Mouse (Mus musculus) neural tube, embryonic 14.5 days (tissue): ENCODE results near the gene Ccl1. TPM values are rescaled to one million over a fixed set of nuclear protein-coding genes. Genes with fewer than 3 reads are reported as not detected.
A peak's percentile ranks its signal among the peaks of the same experiment; 100 is the strongest.

Experiments used
- ATAC-seq: fragments of 200-750 bp; cut with Nextera tagmentation; 2 replicates; pipeline ENCODE4 v1.8.0; 2017; ENCODE audit warnings: low read depth, mild to moderate bottlenecking, moderate TSS enrichment, moderate library complexity
- H3K27ac ChIP-seq: fragments of 300-500 bp; sonication (generic); 2 replicates; pipeline ENCODE4 v1.5.1; 2014; ENCODE audit warnings: low read depth, mild to moderate bottlenecking, control low read depth, low read length, moderate library complexity, mixed read lengths
- H3K27me3 ChIP-seq: fragments of 300-500 bp; sonication (generic); 2 replicates; pipeline ENCODE4 v1.6.1; 2014; ENCODE audit warnings: low read length; ENCODE audit not compliant: control insufficient read depth, insufficient read depth
- H3K36me3 ChIP-seq: fragments of 300-500 bp; sonication (generic); 2 replicates; pipeline ENCODE4 v1.6.1; 2014; ENCODE audit warnings: low read length, mixed read lengths; ENCODE audit not compliant: control insufficient read depth, insufficient read depth
- H3K4me1 ChIP-seq: fragments of 300-500 bp; sonication (generic); 2 replicates; pipeline ENCODE4 v1.6.1; 2014; ENCODE audit warnings: low read length; ENCODE audit not compliant: control insufficient read depth, insufficient read depth
- H3K4me2 ChIP-seq: fragments of 300-500 bp; sonication (generic); 2 replicates; pipeline ENCODE4 v1.6.1; 2014; ENCODE audit warnings: mild to moderate bottlenecking, low read depth, low read length, control low read depth
- H3K4me3 ChIP-seq: fragments of 300-500 bp; sonication (generic); 2 replicates; pipeline ENCODE4 v1.5.1; 2014; ENCODE audit warnings: low read depth, low read length, control low read depth, mixed read lengths
- H3K9ac ChIP-seq: fragments of 300-500 bp; sonication (generic); replicated peaks from 2 replicates; pipeline ENCODE4 v1.6.1; 2014; ENCODE audit warnings: low read depth, mild to moderate bottlenecking, control low read depth, low read length, mixed read lengths
- H3K9me3 ChIP-seq: fragments of 300-500 bp; sonication (generic); 2 replicates; pipeline ENCODE4 v1.6.1; 2016; ENCODE audit warnings: low read length; ENCODE audit not compliant: control insufficient read depth
- WGBS: fragments of 180-500 bp; shearing (Covaris S2); extraction: QIAGEN DNeasy Blood & Tissue Kit; methylation state at CpG from one replicate; pipeline ENCODE4 v1.1.7; 2014; 5-methylcytosine and 5-hydroxymethylcytosine counted together
- polyA plus RNA-seq: library from polyadenylated mRNA; unstranded; fragments of >200 nt; fragmentation: Nextera tagmentation; extraction: Ambion mirVana; gene quantifications from 2 replicates; pipeline ENCODE4 v1.2.1, GENCODE M21; 2014

Gene Ccl1
- polyA plus RNA-seq, 1 experiment from 2014 or later = 1.6 TPM

DNA sequence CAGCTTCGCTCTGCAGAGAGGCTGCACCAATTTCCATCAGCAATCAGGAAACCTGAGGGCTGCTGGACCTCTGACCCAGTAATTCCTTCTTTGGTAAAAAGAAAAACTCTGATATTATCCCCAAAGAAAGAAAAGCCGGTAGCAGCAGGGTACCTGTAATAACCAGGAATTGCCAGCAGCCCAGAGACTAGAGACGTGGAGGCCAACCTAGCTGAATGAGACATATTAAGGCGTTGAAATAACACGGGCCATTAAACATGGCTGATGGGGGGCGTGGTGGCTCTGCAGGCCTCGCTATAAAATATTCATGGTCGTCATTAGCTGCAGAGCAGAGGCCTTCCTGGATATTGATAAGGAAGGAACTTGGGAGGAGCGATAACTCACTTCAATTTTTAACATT, 78.5 kb downstream of the Ccl1 start:
- H3K4me2 ChIP-seq = no peak overlapping the region
- no peak overlapping the region for H3K27ac ChIP-seq
- no peak overlapping the region for H3K9ac ChIP-seq
- H3K36me3 ChIP-seq = no peaks in the 10 kb centered on the region
- WGBS = 20% methylated on average over 9 of the region's 9 CpGs
- no peak overlapping the region for H3K4me3 ChIP-seq
- H3K27me3 ChIP-seq = no peaks in the 10 kb centered on the region
- ATAC-seq = 0 out of 2 replicates have a peak, but pooled peaks have one; percentile 31
- peaks cover 14% of the 10 kb centered on the region; the same call in 1 of the 2 replicates for H3K4me1 ChIP-seq
- no peaks in the 10 kb centered on the region for H3K9me3 ChIP-seq

GRCm38 (mm10) chr11:82225936-82226335, 79.6 kb downstream of the Ccl1 start:
- Histone ChIP-seq H3K4me3 (no peak overlapping the region), H3K36me3 (no peaks in the 10 kb centered on the region), H3K27me3 (no peaks in the 10 kb centered on the region), H3K9ac (no peak overlapping the region), H3K9me3 (no peaks in the 10 kb centered on the region), H3K27ac (no peak overlapping the region), H3K4me1 (peaks cover 14% of the 10 kb centered on the region; the same call in 1 of the 2 replicates), H3K4me2 (no peak overlapping the region)
- 37% methylated on average over 8 of the region's 8 CpGs for WGBS
- no peak for ATAC-seq

DNA sequence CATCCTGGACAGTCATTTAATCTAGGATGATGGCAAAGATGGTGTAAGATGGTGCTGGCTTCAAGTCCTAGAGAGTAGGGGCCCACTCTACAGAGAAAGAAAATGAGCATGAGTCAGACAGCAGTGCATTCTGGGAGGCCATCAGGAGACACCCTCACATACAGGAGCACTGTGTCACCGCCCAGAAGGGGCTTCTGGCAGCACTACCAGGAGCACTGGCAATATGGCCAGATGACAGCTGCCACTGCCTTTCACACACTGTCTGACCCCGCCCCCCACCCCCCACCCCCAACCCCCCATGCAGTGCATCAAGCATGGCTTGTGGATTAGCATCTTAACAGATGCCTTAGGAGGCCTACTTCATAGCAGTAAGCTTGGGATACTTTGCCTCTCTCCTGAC, 89.0 kb downstream of the Ccl1 start:
- Histone ChIP-seq H3K27me3 (no peaks in the 10 kb centered on the region), H3K4me1 (no peaks in the 10 kb centered on the region), H3K4me2 (no peak overlapping the region), H3K4me3 (no peak overlapping the region), H3K36me3 (no peaks in the 10 kb centered on the region), H3K9me3 (no peaks in the 10 kb centered on the region), H3K9ac (no peak overlapping the region), H3K27ac (no peak overlapping the region)
- WGBS = 33% methylated on average over 2 of the region's 2 CpGs
- ATAC-seq = no peak

DNA sequence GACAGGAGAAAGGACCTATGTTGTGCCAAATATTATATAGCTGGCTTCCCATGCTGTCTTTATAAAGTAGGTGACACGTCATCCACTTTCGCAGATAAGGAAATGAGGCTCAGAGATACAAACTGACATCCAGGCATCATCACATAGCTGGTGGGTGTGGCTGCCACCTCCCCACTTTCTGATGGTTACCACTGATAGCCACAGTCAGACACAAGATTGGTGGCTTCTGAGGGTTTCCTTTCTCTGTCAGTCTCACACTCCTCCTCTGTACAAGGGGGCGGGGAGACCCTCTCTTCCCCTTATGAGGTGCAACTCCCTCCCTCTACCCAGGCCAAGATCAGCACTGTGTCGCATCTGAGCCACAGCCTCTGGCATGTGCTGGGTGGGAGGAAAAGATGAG, 91.1 kb downstream of the Ccl1 start:
- Histone ChIP-seq H3K36me3 (no peaks in the 10 kb centered on the region), H3K27me3 (no peaks in the 10 kb centered on the region), H3K9me3 (no peaks in the 10 kb centered on the region), H3K4me1 (no peaks in the 10 kb centered on the region), H3K9ac (no peak overlapping the region), H3K4me2 (no peak overlapping the region), H3K27ac (no peak overlapping the region), H3K4me3 (no peak overlapping the region)
- WGBS = 86% methylated on average over 4 of the region's 4 CpGs
- no peak for ATAC-seq

DNA sequence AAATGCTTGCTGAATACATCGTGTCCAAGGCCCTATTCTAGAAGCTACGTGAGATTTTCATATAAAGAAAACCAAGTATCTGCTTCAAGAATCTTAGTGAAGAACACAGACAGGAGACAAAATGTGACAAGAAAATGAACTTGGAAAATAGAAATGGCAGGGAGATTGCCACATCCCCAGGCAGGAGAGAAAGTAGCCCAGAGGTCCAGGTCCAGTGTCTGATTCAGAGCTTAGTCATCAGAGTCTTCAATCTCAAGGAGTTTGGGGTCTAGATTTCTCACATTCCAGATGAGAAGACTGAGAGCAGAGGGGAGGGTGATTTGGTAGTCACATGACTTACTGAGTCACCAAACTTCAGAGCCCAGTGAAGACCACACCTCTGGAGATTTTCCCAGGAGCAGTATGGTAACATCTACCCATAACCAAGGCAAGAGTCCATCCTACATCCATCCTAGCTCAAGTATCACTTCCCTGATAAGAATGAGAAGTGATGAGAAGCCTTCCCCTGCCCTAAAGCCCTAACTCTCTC, 98.5 kb downstream of the Ccl1 start:
- WGBS = 96% methylated on average over 2 of the region's 2 CpGs

GRCm38 (mm10) chr11:82205221-82205620, 100.3 kb downstream of the Ccl1 start:
- WGBS = 92% methylated on average over 6 of the region's 6 CpGs
- H3K4me2 ChIP-seq = no peak overlapping the region

More for the DNA sequence above, 98.5 kb downstream of the Ccl1 start:
- no peaks in the 10 kb centered on the region for H3K9me3 ChIP-seq
- no peak overlapping the region for H3K9ac ChIP-seq
- H3K27ac ChIP-seq = no peak overlapping the region
- no peaks in the 10 kb centered on the region for H3K27me3 ChIP-seq
- H3K4me2 ChIP-seq = no peak overlapping the region
- no peak for ATAC-seq
- H3K36me3 ChIP-seq = no peaks in the 10 kb centered on the region
- H3K4me1 ChIP-seq = no peaks in the 10 kb centered on the region
- no peak overlapping the region for H3K4me3 ChIP-seq

GRCm38 (mm10) chr11:82203706-82204105, 101.8 kb downstream of the Ccl1 start:
- ATAC-seq = no peak
- Histone ChIP-seq H3K4me1 (no peaks in the 10 kb centered on the region), H3K36me3 (no peaks in the 10 kb centered on the region), H3K9me3 (no peaks in the 10 kb centered on the region), H3K27me3 (no peaks in the 10 kb centered on the region), H3K9ac (no peak overlapping the region), H3K4me3 (no peak overlapping the region), H3K4me2 (no peak overlapping the region), H3K27ac (no peak overlapping the region)
- WGBS = 89% methylated on average over 3 of the region's 3 CpGs

More at GRCm38 (mm10) chr11:82205221-82205620, 100.3 kb downstream of the Ccl1 start:
- Histone ChIP-seq H3K9ac (no peak overlapping the region), H3K27me3 (no peaks in the 10 kb centered on the region), H3K27ac (no peak overlapping the region), H3K4me1 (no peaks in the 10 kb centered on the region), H3K4me3 (no peak overlapping the region), H3K9me3 (no peaks in the 10 kb centered on the region), H3K36me3 (no peaks in the 10 kb centered on the region)
- no peak for ATAC-seq

DNA sequence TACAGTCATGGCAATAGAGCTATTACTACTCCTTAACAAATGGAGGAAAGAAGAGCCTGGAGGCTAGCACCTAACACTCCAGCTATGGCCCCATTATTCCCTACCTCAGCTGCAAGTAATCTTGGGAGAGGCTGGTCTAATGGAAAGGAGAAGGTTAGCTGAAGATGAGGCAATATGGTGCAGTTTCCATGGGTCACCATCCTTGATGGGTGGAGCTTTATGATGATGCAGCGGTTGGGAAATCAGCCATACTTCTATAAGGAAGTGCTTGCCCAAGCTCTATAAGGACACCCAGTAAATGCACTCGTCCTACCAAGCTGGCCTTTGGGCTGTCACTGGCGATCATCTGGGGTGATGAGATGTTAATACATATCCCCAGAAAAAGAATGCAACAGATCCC, 107.7 kb downstream of the Ccl1 start:
- ATAC-seq = no peak
- 84% methylated on average over 3 of the region's 3 CpGs for WGBS
- H3K27me3 ChIP-seq = no peaks in the 10 kb centered on the region

DNA sequence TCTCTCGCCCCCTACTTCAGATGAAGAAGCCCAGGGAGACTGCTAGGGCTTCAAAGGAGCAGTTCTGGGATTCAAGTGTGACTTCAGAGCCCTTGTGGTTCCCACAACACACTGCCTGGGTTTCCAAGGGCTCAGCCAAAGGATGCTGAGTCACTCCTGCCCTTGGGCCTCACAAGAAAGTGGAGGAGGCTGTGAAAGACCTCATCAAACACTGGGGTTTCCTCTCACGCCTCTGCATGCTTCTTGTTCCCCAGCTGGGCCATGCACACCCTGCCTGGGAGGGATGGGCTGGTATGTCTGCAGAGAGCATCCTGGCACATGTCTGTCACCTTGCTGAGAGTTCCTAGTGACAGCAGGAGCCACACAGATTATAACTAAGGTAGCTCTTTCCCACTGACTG, 110.5 kb downstream of the Ccl1 start:
- no peaks in the 10 kb centered on the region for H3K27me3 ChIP-seq
- no peak for ATAC-seq
- H3K4me2 ChIP-seq = no peak overlapping the region
- H3K4me1 ChIP-seq = peaks cover 10% of the 10 kb centered on the region
- 81% methylated on average over 2 of the region's 2 CpGs for WGBS
- H3K36me3 ChIP-seq = no peaks in the 10 kb centered on the region
- H3K27ac ChIP-seq = no peak overlapping the region
- no peaks in the 10 kb centered on the region for H3K9me3 ChIP-seq
- no peak overlapping the region for H3K4me3 ChIP-seq
- no peak overlapping the region for H3K9ac ChIP-seq

More for the DNA sequence above, 107.7 kb downstream of the Ccl1 start:
- Histone ChIP-seq H3K4me1 (no peaks in the 10 kb centered on the region), H3K27ac (no peak overlapping the region), H3K9me3 (no peaks in the 10 kb centered on the region), H3K4me2 (no peak overlapping the region), H3K4me3 (no peak overlapping the region), H3K36me3 (no peaks in the 10 kb centered on the region), H3K9ac (no peak overlapping the region)
